Mouse (Mus musculus) MEL (cell line): ENCODE data around the gene Slc22a7. TPM values are rescaled to one million over a fixed set of nuclear protein-coding genes. Genes with fewer than 3 reads are reported as not detected.

Experiments
- DNase-seq: peaks from one replicate; pipeline ENCODE4 v3.0.0; 2011; ENCODE audit warnings: low read depth, low spot score
- H3K27ac ChIP-seq: 2 replicates; pipeline ENCODE4 v1.5.1; 2012; ENCODE audit warnings: low read depth, mild to moderate bottlenecking, control low read depth, low read length, moderate library complexity; ENCODE audit not compliant: control insufficient read depth
- H3K27me3 ChIP-seq, 2 experiments: fragments of 150-350 bp in 1 of 2; sonication (generic) in 1 of 2; 2 replicates each; pipeline ENCODE4 v1.6.1; 2012; ENCODE audit warnings: low read length in 2 of 2, mild to moderate bottlenecking in 2 of 2, improper control_type of control experiment in 1 of 2, moderate library complexity in 1 of 2; ENCODE audit not compliant: insufficient read depth in 2 of 2, control insufficient read depth in 1 of 2
- H3K36me3 ChIP-seq, 2 experiments: 2 replicates each; pipeline ENCODE4 v1.6.1; 2012 to 2014; ENCODE audit warnings: low read length in 2 of 2, improper control_type of control experiment in 1 of 2, inconsistent platforms in 1 of 2, mild to moderate bottlenecking in 1 of 2; ENCODE audit not compliant: insufficient read depth in 2 of 2, control insufficient read depth in 1 of 2
- H3K4me1 ChIP-seq, 2 experiments: fragments of 150-350 bp in 1 of 2; sonication (generic) in 1 of 2; 2 replicates each; pipeline ENCODE4 v1.6.1; 2012; ENCODE audit warnings: low read length in 2 of 2, improper control_type of control experiment in 1 of 2, mild to moderate bottlenecking in 1 of 2; ENCODE audit not compliant: insufficient read depth in 2 of 2, control insufficient read depth in 1 of 2
- H3K4me3 ChIP-seq, 2 experiments: fragments of 150-350 bp in 1 of 2; sonication (generic) in 1 of 2; 2 replicates each; pipeline ENCODE4 v1.5.1; 2012; ENCODE audit warnings: low read depth in 2 of 2, low read length in 2 of 2, mild to moderate bottlenecking in 2 of 2, moderate library complexity in 2 of 2, control low read depth in 1 of 2, improper control_type of control experiment in 1 of 2; ENCODE audit not compliant: control insufficient read depth in 1 of 2, insufficient read depth in 1 of 2
- H3K79me2 ChIP-seq: 2 replicates; pipeline ENCODE4 v1.6.1; 2012; ENCODE audit warnings: mild to moderate bottlenecking, low read length, moderate library complexity; ENCODE audit not compliant: control insufficient read depth, poor library complexity, insufficient read depth
- H3K9ac ChIP-seq: 2 replicates; pipeline ENCODE4 v1.6.1; 2012; ENCODE audit warnings: low read depth, mild to moderate bottlenecking, control low read depth, low read length, moderate library complexity; ENCODE audit not compliant: control insufficient read depth, poor library complexity, severe bottlenecking
- H3K9me3 ChIP-seq: fragments of 150-350 bp; sonication (generic); replicated peaks from 2 replicates; pipeline ENCODE4 v1.6.1; 2012; ENCODE audit warnings: mild to moderate bottlenecking, low read length, improper control_type of control experiment, moderate library complexity; ENCODE audit not compliant: insufficient read depth
- CHD1 ChIP-seq: IDR thresholded peaks from 2 replicates; pipeline ENCODE4 v1.6.1; 2012; ENCODE audit warnings: low read depth, mild to moderate bottlenecking, inconsistent platforms, low read length, improper control_type of control experiment
- ELF1 ChIP-seq: IDR thresholded peaks from 2 replicates; pipeline ENCODE4 v1.6.1; 2014; ENCODE audit warnings: low read depth, mild to moderate bottlenecking, inconsistent platforms, low read length, improper control_type of control experiment, moderate library complexity
- EP300 ChIP-seq, 2 experiments: IDR thresholded peaks; 2 replicates each; pipeline ENCODE4 v1.6.1; 2011; ENCODE audit warnings: improper control_type of control experiment in 2 of 2, low read length in 2 of 2, low read depth in 1 of 2, mild to moderate bottlenecking in 1 of 2
- JUND ChIP-seq: IDR thresholded peaks from 2 replicates; pipeline ENCODE4 v1.6.1; 2011; ENCODE audit warnings: low read depth, mild to moderate bottlenecking, improper control_type of control experiment, low read length
- KAT2A ChIP-seq: conservative IDR thresholded peaks from 2 replicates; pipeline ENCODE4 v1.6.1; 2012; ENCODE audit warnings: low read depth, low read length, improper control_type of control experiment, inconsistent platforms
- MAFK ChIP-seq: IDR thresholded peaks from 2 replicates; pipeline ENCODE4 v1.6.1; 2011; ENCODE audit warnings: low read depth, mild to moderate bottlenecking, low read length, improper control_type of control experiment, borderline replicate concordance
- MAX ChIP-seq: IDR thresholded peaks from 2 replicates; pipeline ENCODE4 v1.6.1; 2011; ENCODE audit warnings: low read length, improper control_type of control experiment
- MAZ ChIP-seq: IDR thresholded peaks from 2 replicates; pipeline ENCODE4 v1.6.1; 2012; ENCODE audit warnings: low read depth, mild to moderate bottlenecking, inconsistent platforms, low read length, improper control_type of control experiment
- MYB ChIP-seq: IDR thresholded peaks from 2 replicates; pipeline ENCODE4 v1.6.1; 2011; ENCODE audit warnings: mild to moderate bottlenecking, low read depth, low read length, improper control_type of control experiment
- MYC ChIP-seq: IDR thresholded peaks from 2 replicates; pipeline ENCODE4 v1.6.1; 2011; ENCODE audit warnings: low read depth, mild to moderate bottlenecking, low read length, improper control_type of control experiment, moderate library complexity
- NRF1 ChIP-seq: IDR thresholded peaks from 2 replicates; pipeline ENCODE4 v1.6.1; 2014; ENCODE audit warnings: low read depth, mild to moderate bottlenecking, inconsistent platforms, low read length, improper control_type of control experiment, moderate library complexity; ENCODE audit not compliant: poor library complexity, insufficient read depth, severe bottlenecking
- POLR2AphosphoS5 ChIP-seq: IDR thresholded peaks from 2 replicates; pipeline ENCODE4 v1.6.1; 2012; ENCODE audit warnings: low read depth, borderline replicate concordance, mild to moderate bottlenecking, inconsistent platforms, low read length, moderate library complexity, mixed read lengths
- RAD21 ChIP-seq: IDR thresholded peaks from 2 replicates; pipeline ENCODE4 v1.6.1; 2011; ENCODE audit warnings: mild to moderate bottlenecking, low read depth, low read length, improper control_type of control experiment
- RCOR1 ChIP-seq: IDR thresholded peaks from 2 replicates; pipeline ENCODE4 v1.6.1; 2012; ENCODE audit warnings: low read depth, mild to moderate bottlenecking, inconsistent platforms, low read length, improper control_type of control experiment
- SMC3 ChIP-seq: IDR thresholded peaks from 2 replicates; pipeline ENCODE4 v1.6.1; 2011; ENCODE audit warnings: low read depth, low read length, improper control_type of control experiment
- TAL1 ChIP-seq: IDR thresholded peaks from 2 replicates; pipeline ENCODE4 v1.6.1; 2012; ENCODE audit warnings: mild to moderate bottlenecking, inconsistent platforms, low read length, moderate library complexity, mixed read lengths
- USF1 ChIP-seq: IDR thresholded peaks from 2 replicates; pipeline ENCODE4 v1.6.1; 2014; ENCODE audit warnings: low read depth, mild to moderate bottlenecking, inconsistent platforms, low read length, improper control_type of control experiment, moderate library complexity
- polyA plus RNA-seq, 2 experiments: library from polyadenylated mRNA; stranded (reverse) in 1 of 2; unstranded in 1 of 2; fragments of >175 nt in 1 of 2; fragments of >200 nt in 1 of 2; gene quantifications; 2 replicates each; pipeline versions ENCODE4 v1.2.1 to v1.2.4; 2012; ENCODE audit warnings: low replicate concordance in 2 of 2, low read depth in 1 of 2; ENCODE audit not compliant: insufficient read length in 2 of 2, insufficient read depth in 1 of 2, missing spikeins in 1 of 2
- total RNA-seq: library from RNA; depleted of rRNA; stranded (reverse); fragments of 300-350 nt; gene quantifications from 2 replicates; pipeline ENCODE4 v1.2.3, GENCODE M21; 2012

Slc22a7 gene
- total and polyA plus RNA-seq, 3 experiments: not detected

- H3K27me3 ChIP-seq: peaks cover 0 to 9% of the 10 kb centered on the region in 2 experiments
- DNase-seq: no peak
- no peak overlapping the region for H3K9ac ChIP-seq
- no peaks in the 10 kb centered on the region for H3K4me1 ChIP-seq
- H3K4me3 ChIP-seq: no peak overlapping the region
- no peak overlapping the region for H3K27ac ChIP-seq
- H3K9me3 ChIP-seq: no peaks in the 10 kb centered on the region
- H3K36me3 ChIP-seq: no peaks in the 10 kb centered on the region
- no peak for TF ChIP-seq NRF1
- no peaks in the 10 kb centered on the region for H3K79me2 ChIP-seq
These were observed 38.3 kb upstream of the Slc22a7 start for GRCm38 (mm10) chr17:46476601-46477000.

DNA sequence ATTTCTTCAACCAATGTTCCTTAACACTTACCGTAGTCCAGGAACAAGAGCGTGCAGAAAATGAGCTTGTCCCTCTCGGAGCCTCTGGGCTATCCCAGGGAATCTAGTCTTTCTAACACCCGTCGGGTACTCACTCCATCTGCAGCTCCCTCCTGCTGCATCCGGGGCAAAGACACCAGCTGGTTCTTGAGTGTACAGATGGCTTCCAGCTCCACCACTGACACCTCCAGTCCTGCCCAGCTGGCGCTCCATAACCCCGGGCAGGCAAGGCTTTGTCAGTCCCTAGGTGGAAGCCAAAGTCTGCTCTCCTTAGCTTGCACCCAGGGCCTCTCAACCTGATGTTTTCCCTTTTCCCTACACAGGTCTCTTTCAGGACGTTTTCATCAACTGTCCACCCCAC lies 29.6 kb upstream of the Slc22a7 start:
- Histone ChIP-seq H3K9ac (no peak overlapping the region), H3K79me2 (no peaks in the 10 kb centered on the region), H3K36me3 (no peaks in the 10 kb centered on the region), H3K4me1 (no peaks in the 10 kb centered on the region), H3K27me3 (peaks cover 0 to 4% of the 10 kb centered on the region in 2 experiments; a peak in 1 of 4 replicates), H3K27ac (no peak overlapping the region), H3K4me3 (no peak overlapping the region), H3K9me3 (no peaks in the 10 kb centered on the region)
- DNase-seq: no peak
- TF ChIP-seq CHD1: no peak
- TF ChIP-seq KAT2A: no peak
- TF ChIP-seq ELF1: no peak
- TF ChIP-seq MAZ: no peak
- TF ChIP-seq TAL1: no peak
- TF ChIP-seq MAFK: no peak
- TF ChIP-seq RCOR1: no peak
- no peak for TF ChIP-seq NRF1
- TF ChIP-seq EP300 (IDR thresholded peaks at IDR 0.05; ENCODE audit: low read depth in 1 of 2, low read length in 2 of 2): no peak
- no peak for TF ChIP-seq RAD21
- TF ChIP-seq MAX: no peak
- TF ChIP-seq MYC: no peak
- no peak for TF ChIP-seq USF1
- TF ChIP-seq JUND: no peak
- no peak for TF ChIP-seq POLR2AphosphoS5
- no peak for TF ChIP-seq SMC3
- TF ChIP-seq MYB: no peak
